Mouse (Mus musculus): ENCODE results near the gene Cnpy4.
A peak's percentile ranks its signal among the peaks of the same experiment; 100 is the strongest.

Gene Cnpy4

DNA sequence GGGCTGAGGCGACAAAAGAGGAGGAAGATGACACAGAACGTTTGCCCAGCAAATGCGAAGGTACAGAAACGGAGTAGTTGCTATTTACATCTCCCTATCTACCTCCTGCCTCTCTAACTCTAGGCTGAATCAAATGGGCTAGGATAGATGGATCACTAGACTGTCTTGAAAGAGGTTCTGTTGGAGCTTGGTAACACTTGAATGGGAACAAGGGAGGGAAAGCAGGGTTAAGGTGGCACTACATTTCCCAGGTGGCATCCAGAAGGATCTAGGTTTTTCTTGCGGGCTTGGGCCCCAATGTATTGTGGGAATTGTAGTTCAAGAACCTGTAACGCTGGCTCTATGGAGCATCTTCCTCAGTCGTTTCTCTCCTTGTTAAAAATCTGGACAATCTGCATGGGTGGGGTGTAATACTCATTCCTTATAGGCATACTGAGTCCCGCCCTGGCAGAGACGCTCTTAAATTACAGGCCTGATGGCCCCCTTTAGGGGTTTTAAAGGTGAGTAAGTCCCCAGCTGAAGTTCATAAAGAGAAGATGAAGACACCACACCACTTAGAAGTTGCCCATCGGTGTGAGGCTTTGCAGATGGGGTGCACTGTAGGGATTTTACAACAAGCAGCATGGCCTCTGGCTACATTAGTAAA, 499 bp downstream of the Cnpy4 start:
- TF ChIP-seq GATA4 (IDR thresholded peaks at IDR 0.05; ENCODE audit: insufficient replicate concordance, low read length): no peak

DNA sequence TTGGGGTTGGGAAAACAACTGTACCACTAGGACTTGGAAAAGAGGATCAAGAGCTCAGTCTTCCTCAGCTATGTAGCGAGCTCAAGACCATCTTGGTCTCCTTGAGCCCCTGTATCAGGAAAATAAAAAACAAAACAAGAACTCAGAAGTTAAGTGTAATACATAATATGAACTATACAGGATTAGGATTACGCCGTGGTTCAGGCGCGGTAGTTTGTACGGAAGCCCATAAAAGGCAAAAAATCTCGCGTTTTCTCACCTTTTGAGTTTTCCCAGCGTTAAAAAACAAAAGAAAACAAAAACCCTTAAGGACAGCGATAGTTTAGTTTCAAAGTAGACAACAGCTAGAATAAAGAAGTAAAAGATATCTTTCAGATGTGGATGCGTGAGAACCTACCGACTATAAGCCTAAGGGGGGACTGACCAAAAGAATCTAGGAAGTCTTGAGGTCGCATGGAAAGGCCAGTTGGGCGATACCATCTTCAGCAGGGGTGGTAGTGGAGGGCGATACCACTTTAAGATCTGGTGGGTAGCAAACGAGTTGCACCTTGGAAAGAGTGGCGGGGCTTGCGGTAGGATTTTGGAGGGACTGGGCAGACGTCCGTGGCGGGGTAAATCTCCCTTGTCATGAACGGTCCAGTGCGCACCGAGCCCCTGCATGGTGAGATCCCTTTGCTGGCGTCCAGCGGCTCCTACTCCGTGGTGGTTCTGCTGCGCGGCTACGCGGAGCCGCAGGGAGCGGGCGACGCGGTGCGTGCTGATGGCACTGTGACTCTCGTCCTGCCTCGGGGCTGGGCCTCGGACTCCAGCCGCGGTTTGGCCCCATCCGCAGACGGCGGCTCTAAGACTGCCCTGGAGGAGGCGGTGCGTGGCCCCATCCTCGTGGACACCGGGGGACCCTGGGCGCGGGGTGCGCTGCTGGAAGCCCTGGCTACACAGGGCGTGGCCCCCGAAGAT, 6.8 kb downstream of the Cnpy4 start, which contains the start of gene Mblac1:
Gene Mblac1 (plus strand): TSS at position 544 of the 957 bp plus-strand sequence.
- 0 out of 2 replicates have a peak, but pooled peaks have one; percentile 5 for TF ChIP-seq GATA4 (IDR thresholded peaks at IDR 0.05; ENCODE audit: insufficient replicate concordance, low read length)

DNA sequence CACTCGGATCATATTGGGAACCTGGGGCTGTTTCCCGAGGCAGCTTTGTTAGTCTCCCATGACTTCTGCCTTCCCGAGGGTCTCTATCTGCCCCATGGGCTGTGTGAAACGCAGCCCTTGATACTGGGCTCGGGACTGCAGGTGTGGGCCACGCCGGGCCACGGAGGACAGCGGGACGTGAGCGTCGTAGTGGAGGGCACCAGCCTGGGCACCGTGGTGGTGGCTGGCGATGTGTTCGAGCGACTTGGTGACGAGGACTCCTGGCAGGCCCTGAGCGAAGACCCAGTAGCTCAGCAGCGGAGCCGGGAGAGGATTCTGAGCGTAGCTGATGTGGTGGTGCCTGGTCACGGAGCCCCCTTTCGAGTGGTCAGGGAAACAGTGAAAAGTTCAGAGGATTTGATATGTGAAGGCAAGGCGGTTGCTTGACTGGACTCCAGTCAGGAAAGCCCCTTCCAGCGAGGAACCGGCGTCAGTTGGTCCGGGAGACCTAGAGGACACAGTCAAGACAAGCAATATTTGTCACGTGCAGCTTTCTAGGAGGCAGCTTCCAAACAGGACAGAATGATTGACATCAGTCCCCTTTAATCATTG, 7.6 kb downstream of the Cnpy4 start:
- TF ChIP-seq GATA4 (IDR thresholded peaks at IDR 0.05; ENCODE audit: insufficient replicate concordance, low read length): no peak

DNA sequence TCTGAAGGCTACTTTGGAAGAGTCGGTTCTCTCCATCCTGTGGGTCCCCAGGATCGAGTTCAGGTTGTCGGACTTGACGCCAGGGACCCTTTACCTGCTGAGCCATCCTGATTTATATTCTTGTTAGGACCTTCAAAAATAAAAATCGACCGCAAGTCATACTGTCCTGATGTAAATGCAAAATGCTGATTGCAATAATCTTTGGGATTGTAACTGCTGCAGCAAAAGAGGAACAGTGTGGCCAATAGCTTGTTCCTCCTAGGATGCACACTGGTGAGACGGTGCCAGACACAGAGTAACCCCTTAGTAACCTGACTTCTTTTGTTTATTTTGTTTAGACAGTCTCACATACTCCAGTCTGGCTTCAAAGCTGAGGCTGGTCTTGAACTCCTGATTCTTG, 8.2 kb downstream of the Cnpy4 start:
- TF ChIP-seq GATA4 (IDR thresholded peaks at IDR 0.05; ENCODE audit: insufficient replicate concordance, low read length): no peak

DNA sequence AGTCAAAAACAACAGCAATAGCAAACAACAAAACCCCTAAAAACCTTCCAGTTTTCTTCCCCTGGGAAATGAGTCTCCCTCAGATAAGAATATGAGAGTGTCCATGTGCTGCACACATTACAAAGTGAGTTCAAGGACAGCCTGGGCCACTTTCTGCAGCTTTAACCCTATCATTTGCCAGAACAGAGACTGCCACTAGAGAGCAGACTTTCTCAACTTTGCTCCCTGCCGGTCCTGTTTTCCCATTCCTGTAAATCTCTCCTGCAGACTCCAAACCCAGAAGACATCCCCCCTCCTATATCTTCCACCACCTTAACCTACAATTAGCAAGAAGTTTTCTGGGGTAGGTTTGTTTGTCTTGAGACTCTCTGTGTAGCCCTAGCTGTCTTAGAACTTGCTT, 12.3 kb downstream of the Cnpy4 start:
- TF ChIP-seq GATA4 (IDR thresholded peaks at IDR 0.05; ENCODE audit: insufficient replicate concordance, low read length): no peak

DNA sequence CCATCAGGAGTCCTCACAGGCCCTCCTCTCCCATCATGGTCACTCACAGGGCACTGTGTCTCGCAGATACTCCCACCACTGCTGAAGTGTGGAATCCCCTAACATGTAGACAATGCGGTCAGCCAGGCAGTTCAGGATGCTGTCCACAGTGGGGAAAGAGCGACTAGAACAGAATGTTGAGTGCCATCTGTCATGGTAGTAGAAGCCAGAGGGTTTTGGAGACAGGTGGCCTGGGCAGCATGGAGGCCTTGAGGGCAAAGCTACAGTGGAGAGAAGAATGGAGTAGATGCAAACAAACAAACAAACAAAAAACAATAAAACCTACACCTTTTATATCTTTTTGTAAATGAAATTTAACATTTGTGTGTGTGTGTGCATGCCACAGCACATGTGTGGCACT, 14.8 kb downstream of the Cnpy4 start:
- no peak for TF ChIP-seq GATA4 (IDR thresholded peaks at IDR 0.05; ENCODE audit: insufficient replicate concordance, low read length)

DNA sequence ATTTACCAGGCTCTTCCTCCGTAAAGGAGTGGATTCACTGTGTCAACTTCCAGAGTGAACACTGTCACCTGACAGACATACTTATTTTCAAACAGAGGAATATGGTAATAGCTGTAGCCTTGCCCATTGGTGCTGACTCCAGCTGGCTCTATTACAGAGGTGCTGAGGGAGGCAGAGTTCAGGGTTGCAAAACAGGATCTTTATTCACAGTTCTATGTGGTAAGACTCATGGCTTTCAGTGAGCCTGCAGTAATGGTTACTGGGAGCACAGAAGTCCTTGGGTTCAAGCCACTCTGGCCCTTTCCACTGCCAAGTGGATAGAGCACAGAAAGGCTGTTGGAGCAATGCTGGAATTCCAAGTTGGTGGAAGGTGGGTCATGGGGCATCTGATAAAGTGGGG, 20.0 kb downstream of the Cnpy4 start:
- no peak for TF ChIP-seq GATA4 (IDR thresholded peaks at IDR 0.05; ENCODE audit: insufficient replicate concordance, low read length)

DNA sequence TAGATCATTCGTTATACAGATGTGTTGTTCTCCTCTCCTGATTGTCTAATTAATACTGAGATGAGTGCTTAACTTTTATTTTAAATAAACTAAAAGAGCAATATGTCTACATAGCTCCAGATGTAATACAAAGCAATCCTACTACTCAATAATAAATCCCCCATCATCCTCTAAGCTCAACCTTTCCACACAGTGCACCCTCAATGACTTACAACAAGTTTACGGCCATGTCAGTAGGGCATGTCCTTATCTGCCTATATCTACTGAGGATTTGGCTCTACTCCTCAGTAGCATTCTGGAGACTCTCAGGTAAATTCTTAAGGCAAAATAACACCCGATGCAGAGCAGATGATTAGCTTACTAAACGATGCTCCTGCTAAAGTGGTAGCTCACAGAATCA, 20.6 kb downstream of the Cnpy4 start:
- no peak for TF ChIP-seq GATA4 (IDR thresholded peaks at IDR 0.05; ENCODE audit: insufficient replicate concordance, low read length)

DNA sequence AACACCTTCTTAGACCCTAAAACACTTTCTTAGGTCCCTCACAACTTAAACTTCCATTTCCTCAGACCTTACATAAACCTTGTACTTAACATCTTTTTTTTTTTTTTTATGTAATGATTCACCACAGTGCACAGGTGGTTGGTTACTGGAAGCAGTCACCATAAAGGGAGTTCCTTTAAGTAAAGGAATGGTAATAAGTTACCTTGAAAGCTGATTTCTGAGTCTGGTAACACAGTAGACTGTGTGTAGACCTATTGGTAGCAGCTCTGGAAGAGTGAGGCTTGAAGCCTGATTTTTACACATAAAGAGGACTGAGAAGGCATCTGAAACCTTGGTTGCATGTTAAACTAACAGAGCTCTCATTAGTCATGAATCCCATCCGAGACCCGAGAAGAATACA, 32.6 kb downstream of the Cnpy4 start:
- TF ChIP-seq GATA4 (IDR thresholded peaks at IDR 0.05; ENCODE audit: insufficient replicate concordance, low read length): no peak

DNA sequence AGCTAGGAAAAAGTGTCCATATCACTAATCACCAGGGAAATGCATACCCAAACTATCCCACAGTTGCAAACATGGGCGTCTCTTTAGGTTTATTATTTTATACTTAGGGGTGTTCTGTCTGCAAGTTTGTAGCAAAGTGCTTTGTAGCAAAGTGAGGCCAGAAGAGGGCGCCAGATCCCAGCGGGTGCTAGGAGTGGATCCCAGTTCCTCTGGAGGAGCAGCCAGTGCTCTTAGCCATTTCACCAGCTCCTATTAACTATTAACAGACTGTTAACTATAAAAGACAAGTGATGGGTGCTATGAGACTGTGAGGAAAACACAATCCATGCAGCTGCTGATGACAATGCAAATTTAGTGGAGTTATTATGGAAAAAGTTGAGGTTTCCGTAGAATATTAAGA, 34.8 kb downstream of the Cnpy4 start:
- no peak for TF ChIP-seq GATA4 (IDR thresholded peaks at IDR 0.05; ENCODE audit: insufficient replicate concordance, low read length)

DNA sequence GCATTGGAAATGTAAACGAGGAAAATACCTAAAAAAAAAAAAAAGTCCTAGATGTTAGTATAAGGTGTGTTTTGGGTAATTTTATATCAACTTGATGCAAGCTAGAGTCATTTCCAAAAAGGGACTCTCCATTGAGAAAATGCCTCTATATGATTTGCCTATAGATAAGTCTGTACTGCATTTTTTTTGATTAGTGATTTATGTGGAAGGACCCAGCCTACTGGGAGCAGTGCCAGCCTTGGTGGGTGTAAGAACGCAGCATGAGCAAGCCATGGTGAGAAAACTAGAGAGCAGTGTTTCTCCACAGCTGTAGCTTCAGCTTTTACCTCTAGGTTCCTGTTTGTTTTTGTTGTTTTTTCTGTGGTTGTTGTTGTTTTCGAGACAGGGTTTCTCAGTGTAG, 36.0 kb downstream of the Cnpy4 start:
- TF ChIP-seq GATA4 (IDR thresholded peaks at IDR 0.05; ENCODE audit: insufficient replicate concordance, low read length): no peak

DNA sequence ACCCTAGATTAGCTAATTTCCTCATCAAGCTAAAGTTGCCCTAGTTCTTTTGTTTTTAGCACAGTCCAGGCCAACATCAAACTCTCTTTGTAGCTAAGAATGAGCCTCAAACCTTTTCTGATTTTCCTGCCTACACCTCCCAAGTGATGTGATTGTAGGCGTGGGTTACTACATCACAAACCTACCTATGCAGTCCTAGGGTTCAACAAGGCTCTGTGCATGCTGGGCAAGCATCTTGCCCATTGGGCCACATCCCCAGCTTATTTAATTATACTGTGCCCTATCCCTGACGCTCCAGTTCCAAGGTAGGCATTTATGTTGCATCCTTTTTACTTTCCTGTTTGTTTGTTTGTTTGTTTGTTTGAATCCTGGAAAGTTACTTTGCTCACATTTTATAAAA, 38.4 kb downstream of the Cnpy4 start, which contains the start of gene Nxpe5:
Gene Nxpe5 (plus strand): TSS at position 199 of the 400 bp plus-strand sequence.
- no peak for TF ChIP-seq GATA4 (IDR thresholded peaks at IDR 0.05; ENCODE audit: insufficient replicate concordance, low read length)

DNA sequence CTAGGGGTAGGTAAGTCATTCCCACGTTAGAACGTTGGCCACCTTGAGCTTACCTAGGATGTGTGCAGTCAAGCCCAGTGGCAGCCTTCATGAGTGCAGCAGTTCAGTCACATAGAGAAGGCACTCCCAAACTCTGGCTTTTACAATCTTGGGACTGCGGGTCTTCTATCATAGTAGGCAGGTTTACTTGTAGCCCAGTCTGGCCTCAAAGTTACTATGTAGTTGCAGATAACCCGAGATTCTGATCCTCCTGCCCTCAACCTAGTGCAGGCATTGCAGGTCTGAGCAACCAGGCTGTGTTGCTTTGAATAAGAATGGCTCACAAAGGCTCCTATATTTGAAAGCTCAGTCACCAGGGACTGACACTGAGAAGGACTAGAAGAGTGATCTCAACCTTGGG, 39.2 kb downstream of the Cnpy4 start:
- no peak for TF ChIP-seq GATA4 (IDR thresholded peaks at IDR 0.05; ENCODE audit: insufficient replicate concordance, low read length)

DNA sequence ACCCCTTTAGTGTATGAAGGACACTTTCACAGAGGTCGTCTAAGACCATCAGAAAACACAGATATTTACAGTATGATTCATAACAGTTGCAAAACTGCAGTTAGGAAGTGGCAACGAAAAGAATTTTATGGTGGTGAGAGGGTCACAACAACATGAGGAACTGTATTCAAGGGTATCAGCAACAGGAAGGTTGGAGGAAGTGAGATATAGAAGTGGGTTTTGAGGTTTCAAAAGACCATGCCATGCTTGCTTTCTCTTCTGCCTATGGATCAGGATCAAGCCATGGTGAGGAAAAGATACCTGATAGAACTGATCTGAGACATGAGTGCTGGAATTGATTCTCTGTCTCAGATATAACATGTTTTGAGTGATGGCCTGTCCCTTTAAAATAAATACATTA, 40.1 kb downstream of the Cnpy4 start:
- TF ChIP-seq GATA4 (IDR thresholded peaks at IDR 0.05; ENCODE audit: insufficient replicate concordance, low read length): no peak

DNA sequence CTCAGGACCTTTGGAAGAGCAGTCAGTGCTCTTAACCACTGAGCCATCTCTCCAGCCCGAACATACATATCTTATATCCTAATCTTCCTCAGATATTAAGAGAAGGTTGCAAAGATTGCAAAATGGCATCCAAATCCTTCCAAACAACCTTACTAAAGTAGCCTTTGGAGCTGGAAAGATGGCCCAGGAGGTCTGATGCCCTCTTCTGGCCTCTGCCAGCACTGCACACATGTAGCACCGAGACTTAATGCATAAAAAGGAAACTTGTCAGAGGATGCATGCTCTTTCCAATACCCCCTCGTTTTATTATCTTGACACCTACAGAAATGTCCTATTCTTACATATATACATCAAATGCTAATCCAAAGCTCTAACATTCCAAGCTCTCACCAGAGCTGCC, 40.7 kb downstream of the Cnpy4 start:
- no peak for TF ChIP-seq GATA4 (IDR thresholded peaks at IDR 0.05; ENCODE audit: insufficient replicate concordance, low read length)

DNA sequence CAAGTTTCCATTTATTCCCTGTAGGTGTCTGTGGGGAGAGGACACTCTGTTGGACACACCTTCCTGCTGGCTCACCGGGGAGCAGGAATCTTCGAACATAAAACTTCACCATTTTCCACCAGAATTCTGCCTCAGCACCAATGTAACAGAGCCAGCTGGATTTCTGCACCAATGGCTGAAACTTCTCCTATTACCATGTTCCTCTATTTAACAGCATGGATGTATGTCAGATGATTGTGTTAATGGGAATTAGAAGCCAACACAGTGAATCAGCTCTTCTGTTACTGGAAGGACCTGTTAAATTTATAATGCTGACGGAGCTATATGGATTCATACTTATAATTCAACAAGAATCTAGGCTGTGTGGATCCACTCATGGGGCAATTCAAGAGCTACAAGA, 42.2 kb downstream of the Cnpy4 start:
- TF ChIP-seq GATA4 (IDR thresholded peaks at IDR 0.05; ENCODE audit: insufficient replicate concordance, low read length): no peak
